Mouse (Mus musculus): ENCODE measurements at regions not wholly inside any gene's neighbourhood (a gene's known extent, or its start where the extent isn't known, plus 50 kb on each side); places are given as distances from the start of the nearest gene placed in this dataset.
A peak's percentile ranks its signal among the peaks of the same experiment; 100 is the strongest.

GRCm38 (mm10) chr17:44420098-44421070 is 232.0 kb downstream of the Clic5 start:
- DNase-seq (ENCODE audit: low spot score in 2 of 2): no peak

GRCm38 (mm10) chr17:44422161-44422560 is 233.8 kb downstream of the Clic5 start:
- DNase-seq (ENCODE audit: low spot score in 2 of 2): peak in 1 of 2 experiments; percentile 5

GRCm38 (mm10) chr17:44422865-44423264 is 234.5 kb downstream of the Clic5 start:
- DNase-seq (ENCODE audit: low spot score in 2 of 2): no peak

- DNase-seq (ENCODE audit: low spot score in 2 of 2): no peak
Observed at GRCm38 (mm10) chr17:44423471-44423985, 235.1 kb downstream of the Clic5 start.

GRCm38 (mm10) chr17:44432524-44433295 is 244.3 kb downstream of the Clic5 start:
- no peak for DNase-seq (ENCODE audit: low spot score in 2 of 2)

GRCm38 (mm10) chr17:44433296-44433653 is 244.9 kb downstream of the Clic5 start:
- DNase-seq (ENCODE audit: low spot score in 2 of 2): no peak

GRCm38 (mm10) chr17:44436536-44437043 is 248.2 kb downstream of the Clic5 start:
- DNase-seq (ENCODE audit: low spot score in 2 of 2): no peak

GRCm38 (mm10) chr17:44438526-44438925 is 250.1 kb downstream of the Clic5 start:
- no peak for DNase-seq (ENCODE audit: low spot score in 2 of 2)

GRCm38 (mm10) chr17:44443460-44443859 is 255.1 kb downstream of the Clic5 start:
- DNase-seq (ENCODE audit: low spot score in 2 of 2): no peak

GRCm38 (mm10) chr17:44445361-44445760 is 257.0 kb downstream of the Clic5 start:
- DNase-seq (ENCODE audit: low spot score in 2 of 2): no peak
